Mouse (Mus musculus): ENCODE data around the gene March10. TPM values are rescaled to one million over a fixed set of nuclear protein-coding genes. Genes with fewer than 3 reads are reported as not detected.

The March10 gene
- polyA plus RNA-seq, 2 experiments: not detected

DNA sequence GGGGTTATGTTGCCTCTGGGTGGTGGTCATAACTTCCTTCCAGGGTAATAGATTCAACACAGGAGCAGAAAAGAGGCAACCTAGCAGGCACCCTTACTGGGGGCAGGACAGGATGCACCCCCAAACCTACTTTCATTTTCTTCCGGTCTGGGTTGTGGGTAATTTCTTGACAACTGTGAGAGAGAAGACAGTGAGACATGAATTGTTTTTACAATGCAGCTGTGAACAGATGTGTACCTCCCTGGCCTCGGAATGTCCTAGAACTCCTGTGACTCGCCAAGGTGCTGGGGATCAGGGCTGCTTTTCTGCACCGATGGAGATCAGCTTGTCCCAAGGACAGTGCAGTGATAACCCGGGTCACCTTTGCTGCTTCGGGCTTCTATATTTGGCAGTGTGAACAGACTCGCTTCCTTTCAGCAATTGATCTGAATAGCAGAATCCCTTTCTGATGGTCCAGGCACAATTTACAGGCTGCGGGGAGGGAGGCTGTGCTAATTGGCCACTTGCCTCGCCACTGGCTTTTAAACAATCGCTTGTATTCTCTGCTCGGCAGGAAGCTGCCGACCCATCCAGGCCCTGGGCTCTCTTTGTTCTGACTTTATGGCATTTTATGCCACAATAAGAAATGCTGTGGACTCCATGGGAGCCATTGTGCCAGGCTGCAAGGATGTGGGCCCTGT is 92.0 kb downstream of the March10 start:
- peak overlapping the region; percentile 59 for H3K4me2 ChIP-seq (ENCODE audit: low read depth)
- WGBS (ENCODE audit: insufficient replicate concordance): 26% methylated on average over 12 of the region's 12 CpGs
- no peak for TF ChIP-seq EP300 (IDR thresholded peaks at IDR 0.05; ENCODE audit: low read depth)
- no peak for TF ChIP-seq CTCF (IDR thresholded peaks at IDR 0.05; ENCODE audit: low read depth)
- no peak for ATAC-seq (ENCODE audit: insufficient read depth)
- H3K36me3 ChIP-seq (replicated peaks; ENCODE audit: control insufficient read depth, insufficient read depth, low read depth): no peaks in the 10 kb centered on the region
- H3K9ac ChIP-seq (replicated peaks): peak overlapping the region; percentile 56
- peaks cover 44 to 51% of the 10 kb centered on the region in 2 experiments for H3K4me1 ChIP-seq (replicated peaks; ENCODE audit: control insufficient read depth in 2 of 2, insufficient read depth in 2 of 2, low read length in 1 of 2)
- peak overlapping the region in 1 of 2 experiments; percentile 0; a peak in 1 of 4 replicates for H3K4me3 ChIP-seq (ENCODE audit: insufficient read depth in 1 of 2, low read depth in 2 of 2, low read length in 2 of 2)
- no peaks in the 10 kb centered on the region for H3K9me3 ChIP-seq (ENCODE audit: control insufficient read depth, low read length)
- peak overlapping the region; percentile 27; the same call in 1 of the 2 replicates for H3K27ac ChIP-seq
- peaks cover 15% of the 10 kb centered on the region for H3K27me3 ChIP-seq (ENCODE audit: control insufficient read depth, insufficient read depth, low read length)
- DNase-seq (ENCODE audit: low read depth in 3 of 3, low spot score in 3 of 3): no peak

GRCm38 (mm10) chr11:105363598-105364385 is 92.7 kb downstream of the March10 start:
- ATAC-seq (ENCODE audit: insufficient read depth) (no peak), DNase-seq (ENCODE audit: low read depth in 3 of 3, low spot score in 3 of 3) (no peak)
- H3K27ac ChIP-seq: no peak overlapping the region
- H3K4me2 ChIP-seq (ENCODE audit: low read depth): peak overlapping the region; percentile 90
- peaks cover 15% of the 10 kb centered on the region for H3K27me3 ChIP-seq (ENCODE audit: control insufficient read depth, insufficient read depth, low read length)
- WGBS (ENCODE audit: insufficient replicate concordance): 41% methylated on average over 12 of the region's 12 CpGs
- no peak overlapping the region for H3K9ac ChIP-seq (replicated peaks)
- no peaks in the 10 kb centered on the region for H3K9me3 ChIP-seq (ENCODE audit: control insufficient read depth, low read length)
- no peaks in the 10 kb centered on the region for H3K36me3 ChIP-seq (replicated peaks; ENCODE audit: control insufficient read depth, insufficient read depth, low read depth)
- TF ChIP-seq CTCF (IDR thresholded peaks at IDR 0.05; ENCODE audit: low read depth) (no peak), EP300 (IDR thresholded peaks at IDR 0.05; ENCODE audit: low read depth) (no peak)
- peak overlapping the region in 1 of 2 experiments; percentile 59; a peak in 2 of 4 replicates for H3K4me3 ChIP-seq (ENCODE audit: insufficient read depth in 1 of 2, low read depth in 2 of 2, low read length in 2 of 2)
- H3K4me1 ChIP-seq (replicated peaks; ENCODE audit: control insufficient read depth in 2 of 2, insufficient read depth in 2 of 2, low read length in 1 of 2): peaks cover 44 to 49% of the 10 kb centered on the region in 2 experiments

GRCm38 (mm10) chr11:105362946-105363597 is 93.5 kb downstream of the March10 start:
- 2% methylated on average over 40 of the region's 40 CpGs for WGBS (ENCODE audit: insufficient replicate concordance)
- peak overlapping the region; percentile 44 to 59 for H3K4me3 ChIP-seq (ENCODE audit: insufficient read depth in 1 of 2, low read depth in 2 of 2, low read length in 2 of 2)
- H3K9ac ChIP-seq (replicated peaks): peak overlapping the region; percentile 48
- TF ChIP-seq EP300 (IDR thresholded peaks at IDR 0.05; ENCODE audit: low read depth) (no peak), CTCF (IDR thresholded peaks at IDR 0.05; ENCODE audit: low read depth) (peak; percentile 85)
- H3K27me3 ChIP-seq (ENCODE audit: control insufficient read depth, insufficient read depth, low read length): peaks cover 15% of the 10 kb centered on the region
- no peak for ATAC-seq (ENCODE audit: insufficient read depth)
- no peaks in the 10 kb centered on the region for H3K36me3 ChIP-seq (replicated peaks; ENCODE audit: control insufficient read depth, insufficient read depth, low read depth)
- H3K4me1 ChIP-seq (replicated peaks; ENCODE audit: control insufficient read depth in 2 of 2, insufficient read depth in 2 of 2, low read length in 1 of 2): peaks cover 38 to 41% of the 10 kb centered on the region in 2 experiments
- no peaks in the 10 kb centered on the region for H3K9me3 ChIP-seq (ENCODE audit: control insufficient read depth, low read length)
- peak overlapping the region; percentile 90 for H3K4me2 ChIP-seq (ENCODE audit: low read depth)
- H3K27ac ChIP-seq: no peak overlapping the region
- DNase-seq (ENCODE audit: low read depth in 3 of 3, low spot score in 3 of 3): no peak

DNA sequence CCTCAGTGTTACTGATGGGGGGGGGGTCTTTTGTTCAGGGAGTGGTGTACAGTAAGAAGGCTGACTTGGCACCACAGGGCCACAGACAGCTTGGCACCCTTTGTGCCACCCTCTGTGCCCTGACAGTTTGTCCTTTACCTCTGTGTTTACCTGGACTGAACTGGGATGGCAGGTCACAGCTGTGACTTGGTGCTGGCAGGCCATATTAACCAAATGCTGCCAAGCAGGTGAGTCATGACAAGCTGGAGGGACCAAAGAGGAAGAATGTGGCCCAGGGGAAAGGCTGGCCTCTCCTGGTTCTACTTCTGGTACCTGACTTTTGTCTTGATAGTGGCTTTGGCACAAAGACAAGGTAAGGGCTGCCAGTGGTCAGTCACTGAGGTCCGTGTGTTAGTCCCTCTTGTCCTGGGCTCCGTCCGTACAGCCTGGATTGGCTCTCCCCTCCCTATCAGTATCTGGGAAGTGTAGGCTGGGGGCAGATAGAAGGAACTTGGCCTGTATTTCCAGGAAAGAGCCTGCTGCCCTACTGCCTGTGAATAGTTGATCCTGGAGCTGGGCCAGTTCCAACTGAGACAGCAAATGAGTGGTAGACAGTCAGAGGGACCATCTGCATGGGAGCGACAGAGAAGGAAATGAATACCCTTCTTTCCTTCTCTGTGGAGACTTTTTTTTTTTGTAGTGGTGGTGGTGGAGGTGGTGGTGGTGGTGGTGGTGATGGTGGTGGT is 94.3 kb downstream of the March10 start:
- no peak for ATAC-seq (ENCODE audit: insufficient read depth)
- WGBS (ENCODE audit: insufficient replicate concordance): 74% methylated on average over 4 of the region's 4 CpGs

More for the DNA sequence above, 94.3 kb downstream of the March10 start:
- Histone ChIP-seq H3K4me2 (ENCODE audit: low read depth) (no peak overlapping the region), H3K27me3 (ENCODE audit: control insufficient read depth, insufficient read depth, low read length) (peaks cover 15% of the 10 kb centered on the region), H3K36me3 (replicated peaks; ENCODE audit: control insufficient read depth, insufficient read depth, low read depth) (no peaks in the 10 kb centered on the region), H3K4me1 (replicated peaks; ENCODE audit: control insufficient read depth in 2 of 2, insufficient read depth in 2 of 2, low read length in 1 of 2) (peaks cover 30 to 33% of the 10 kb centered on the region in 2 experiments), H3K9ac (replicated peaks) (no peak overlapping the region), H3K4me3 (ENCODE audit: insufficient read depth in 1 of 2, low read depth in 2 of 2, low read length in 2 of 2) (no peak overlapping the region), H3K27ac (no peak overlapping the region), H3K9me3 (ENCODE audit: control insufficient read depth, low read length) (no peaks in the 10 kb centered on the region)
- DNase-seq (ENCODE audit: low read depth in 3 of 3, low spot score in 3 of 3): no peak
- TF ChIP-seq CTCF (IDR thresholded peaks at IDR 0.05; ENCODE audit: low read depth) (no peak), EP300 (IDR thresholded peaks at IDR 0.05; ENCODE audit: low read depth) (no peak)

All from liver, embryonic 14.5 days (tissue).